Mouse (Mus musculus): Measurements from ENCODE around the gene Fam3b. TPM values are rescaled to one million over a fixed set of nuclear protein-coding genes. Genes with fewer than 3 reads are reported as not detected.

Gene Fam3b
- polyA plus RNA-seq (2017; shearing (Covaris generic)), result 1 to 10 TPM; 2.9 to 3.0 TPM

DNA sequence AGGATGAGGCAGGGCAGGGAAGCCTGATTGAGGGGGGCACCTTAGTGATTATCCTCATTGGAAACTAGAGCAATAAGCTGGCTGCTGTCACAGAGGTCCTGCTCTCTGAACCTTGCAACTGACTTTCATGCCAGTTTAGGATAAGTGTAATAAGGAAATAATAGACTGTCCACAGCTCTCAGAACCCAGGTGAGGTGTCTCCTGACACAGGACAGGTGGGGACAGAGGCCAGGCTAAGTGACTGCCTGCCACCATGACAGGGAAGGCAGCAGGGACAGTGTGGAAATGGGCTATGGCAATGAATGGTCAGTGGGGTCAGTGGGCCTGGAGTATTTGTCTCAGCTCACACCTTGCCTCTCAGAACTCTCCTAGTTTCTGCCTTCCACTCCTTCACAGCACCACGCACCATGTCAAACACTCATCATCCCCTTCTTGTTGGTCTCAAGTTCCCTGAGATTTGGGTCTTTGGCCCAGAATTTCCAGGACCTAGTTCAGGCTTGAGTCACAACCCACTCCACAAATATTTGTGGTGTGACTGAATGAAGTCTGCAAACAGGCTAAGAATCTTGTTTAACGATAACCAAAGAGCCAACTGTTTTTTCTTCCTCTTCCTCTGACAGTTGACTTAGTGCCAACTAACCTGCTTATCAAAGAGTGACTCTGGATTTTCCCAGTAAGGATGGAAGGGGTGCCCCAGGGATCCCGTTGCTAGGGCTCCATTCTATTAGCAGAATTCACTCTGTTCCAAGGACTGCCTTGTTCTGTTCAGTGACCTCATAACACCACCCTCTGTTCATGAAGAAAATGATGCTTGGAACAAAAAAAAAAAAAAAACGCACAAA lies at the start of gene Fam3b:
Gene Fam3b, minus strand, starts transcription at position 718 of the 842 bp plus-strand sequence.
- ATAC-seq, result no peak

DNA sequence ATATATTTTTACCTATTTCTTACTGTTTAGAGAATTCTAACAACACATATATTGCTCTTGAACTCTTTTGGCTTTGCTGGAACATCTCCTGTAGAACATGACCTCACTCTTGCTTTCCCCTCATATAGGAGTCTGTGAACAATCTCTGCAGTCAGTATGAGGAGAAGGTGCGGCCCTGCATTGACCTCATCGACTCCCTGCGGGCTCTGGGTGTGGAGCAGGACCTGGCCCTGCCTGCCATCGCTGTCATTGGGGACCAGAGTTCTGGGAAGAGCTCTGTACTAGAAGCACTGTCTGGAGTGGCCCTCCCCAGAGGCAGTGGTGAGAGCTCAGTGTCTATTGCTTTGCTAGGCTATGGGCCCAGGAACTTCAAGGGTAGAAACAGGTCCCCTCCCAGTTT lies 29.7 kb upstream of the Fam3b start:
- ATAC-seq, result no peak

DNA sequence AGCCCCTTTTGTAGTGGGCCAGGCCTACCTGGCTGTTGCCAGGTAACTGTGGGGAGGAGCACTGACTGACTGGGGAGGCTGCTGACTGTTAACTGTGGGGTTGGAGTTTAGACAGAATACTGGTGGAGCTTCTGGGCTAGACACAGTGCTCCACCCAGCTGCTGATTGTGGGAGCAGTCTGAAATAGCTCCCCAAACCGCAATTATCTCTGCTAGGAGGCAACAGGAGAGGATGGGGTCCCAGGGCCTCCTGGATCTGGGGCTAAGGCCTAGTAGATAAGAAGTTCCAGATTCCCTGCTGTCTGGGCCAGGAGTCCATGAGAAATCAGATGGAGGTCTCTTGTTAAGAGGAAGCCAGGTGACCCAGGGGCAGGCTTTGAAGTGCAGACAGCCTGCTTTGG lies 22.2 kb upstream of the Fam3b start:
- no peak for ATAC-seq

GRCm38 (mm10) chr16:97535808-97536413 lies 21.3 kb upstream of the Fam3b start:
- ATAC-seq, result peak; percentile 67

GRCm38 (mm10) chr16:97534876-97535461 lies 20.4 kb upstream of the Fam3b start:
- peak; percentile 71 for ATAC-seq

- ATAC-seq, result no peak
These were observed 19.8 kb upstream of the Fam3b start for GRCm38 (mm10) chr16:97534448-97534847.

DNA sequence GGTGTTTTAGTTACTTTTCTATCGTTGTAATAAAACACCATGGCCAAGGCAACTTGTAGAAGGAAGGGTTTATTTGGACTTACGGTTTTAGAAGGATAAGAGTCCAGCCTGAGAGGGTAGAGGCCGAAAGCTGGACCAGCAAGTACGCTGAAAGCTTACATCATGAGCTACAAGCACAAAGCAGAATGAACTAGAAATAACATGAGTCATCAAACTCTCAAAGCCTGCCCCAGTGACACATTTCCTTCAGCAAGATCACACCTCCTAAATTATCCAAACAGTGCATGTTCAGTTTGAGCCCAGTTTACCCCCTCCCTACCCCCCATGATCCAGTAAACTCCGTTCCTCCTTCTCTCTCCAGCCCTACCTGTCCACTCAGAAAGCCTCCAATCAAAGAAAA lies 19.1 kb upstream of the Fam3b start:
- no peak for ATAC-seq

- no peak for ATAC-seq
These were observed 18.5 kb upstream of the Fam3b start for GRCm38 (mm10) chr16:97533126-97533525.

GRCm38 (mm10) chr16:97529241-97529640 lies 14.6 kb upstream of the Fam3b start:
- ATAC-seq, result no peak

- ATAC-seq, result peak; percentile 77
These were observed 8.4 kb upstream of the Fam3b start for GRCm38 (mm10) chr16:97523024-97523423.

- ATAC-seq, result no peak
These were observed 7.4 kb upstream of the Fam3b start for GRCm38 (mm10) chr16:97521983-97522382.

GRCm38 (mm10) chr16:97516341-97516740 lies 1.7 kb upstream of the Fam3b start:
- no peak for ATAC-seq

- no peak for ATAC-seq
These were observed 2.3 kb downstream of the Fam3b start for GRCm38 (mm10) chr16:97512347-97512751.

- no peak for ATAC-seq
These were observed 3.1 kb downstream of the Fam3b start for GRCm38 (mm10) chr16:97511495-97511894.

- ATAC-seq, result no peak
These were observed 3.8 kb downstream of the Fam3b start for GRCm38 (mm10) chr16:97510849-97511248.

- no peak for ATAC-seq
These were observed 6.8 kb downstream of the Fam3b start for GRCm38 (mm10) chr16:97507783-97508182.

DNA sequence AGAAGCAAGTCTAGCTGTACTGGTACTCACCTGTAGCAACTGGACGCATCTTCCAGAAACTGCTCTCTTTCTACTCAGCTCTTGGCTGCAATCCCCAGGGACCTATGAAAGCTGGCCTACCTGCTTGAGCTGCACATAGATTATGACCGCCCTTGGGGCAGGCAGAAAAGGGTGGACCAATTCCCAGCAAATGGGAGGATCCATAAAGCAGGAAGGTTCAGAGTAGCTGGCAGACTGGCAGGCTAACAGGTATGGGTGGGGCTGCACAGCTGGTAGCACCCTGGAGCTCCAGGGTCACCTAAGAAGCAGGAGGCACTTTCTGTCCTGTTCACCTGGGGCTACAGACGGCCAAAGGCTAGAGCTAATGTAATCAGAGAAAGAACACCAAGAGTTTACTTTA lies 9.8 kb downstream of the Fam3b start:
- no peak for ATAC-seq

GRCm38 (mm10) chr16:97503849-97504248 lies 10.8 kb downstream of the Fam3b start:
- no peak for ATAC-seq

- no peak for ATAC-seq
These were observed 13.7 kb downstream of the Fam3b start for GRCm38 (mm10) chr16:97500901-97501300.

- ATAC-seq, result no peak
These were observed 15.2 kb downstream of the Fam3b start for GRCm38 (mm10) chr16:97499450-97499849.

GRCm38 (mm10) chr16:97498139-97498538 lies 16.5 kb downstream of the Fam3b start:
- ATAC-seq, result no peak

GRCm38 (mm10) chr16:97497682-97498081 lies 16.9 kb downstream of the Fam3b start:
- no peak for ATAC-seq

GRCm38 (mm10) chr16:97496026-97496425 lies 18.6 kb downstream of the Fam3b start:
- ATAC-seq, result no peak

GRCm38 (mm10) chr16:97492369-97492768 lies 22.2 kb downstream of the Fam3b start:
- ATAC-seq, result no peak
